Mouse (Mus musculus) inflammation-experienced regulatory T-cells, adult 6 months (primary cell): Measurements from ENCODE around the gene Cldn34c1. TPM values are rescaled to one million over a fixed set of nuclear protein-coding genes. Genes with fewer than 3 reads are reported as not detected.
"Not testable (repeated sequence)": the region's sequence is repeated elsewhere in the genome, so short reads cannot be mapped to it uniquely, and the experiment has no call there.

Source experiments
- ATAC-seq: one replicate; pipeline ENCODE4 v1.8.0; 2017
- polyA plus RNA-seq, 3 experiments: library from polyadenylated mRNA; unstranded; fragments of 100-300 nt; shearing (Covaris generic); gene quantifications; one replicate each; pipeline ENCODE4 v1.2.1; 2017

Cldn34c1 gene
- 1 to 10 TPM in 1 of 3 experiments, under 1 TPM in 2; 0.68 to 3.1 (median 0.99) TPM for polyA plus RNA-seq

DNA sequence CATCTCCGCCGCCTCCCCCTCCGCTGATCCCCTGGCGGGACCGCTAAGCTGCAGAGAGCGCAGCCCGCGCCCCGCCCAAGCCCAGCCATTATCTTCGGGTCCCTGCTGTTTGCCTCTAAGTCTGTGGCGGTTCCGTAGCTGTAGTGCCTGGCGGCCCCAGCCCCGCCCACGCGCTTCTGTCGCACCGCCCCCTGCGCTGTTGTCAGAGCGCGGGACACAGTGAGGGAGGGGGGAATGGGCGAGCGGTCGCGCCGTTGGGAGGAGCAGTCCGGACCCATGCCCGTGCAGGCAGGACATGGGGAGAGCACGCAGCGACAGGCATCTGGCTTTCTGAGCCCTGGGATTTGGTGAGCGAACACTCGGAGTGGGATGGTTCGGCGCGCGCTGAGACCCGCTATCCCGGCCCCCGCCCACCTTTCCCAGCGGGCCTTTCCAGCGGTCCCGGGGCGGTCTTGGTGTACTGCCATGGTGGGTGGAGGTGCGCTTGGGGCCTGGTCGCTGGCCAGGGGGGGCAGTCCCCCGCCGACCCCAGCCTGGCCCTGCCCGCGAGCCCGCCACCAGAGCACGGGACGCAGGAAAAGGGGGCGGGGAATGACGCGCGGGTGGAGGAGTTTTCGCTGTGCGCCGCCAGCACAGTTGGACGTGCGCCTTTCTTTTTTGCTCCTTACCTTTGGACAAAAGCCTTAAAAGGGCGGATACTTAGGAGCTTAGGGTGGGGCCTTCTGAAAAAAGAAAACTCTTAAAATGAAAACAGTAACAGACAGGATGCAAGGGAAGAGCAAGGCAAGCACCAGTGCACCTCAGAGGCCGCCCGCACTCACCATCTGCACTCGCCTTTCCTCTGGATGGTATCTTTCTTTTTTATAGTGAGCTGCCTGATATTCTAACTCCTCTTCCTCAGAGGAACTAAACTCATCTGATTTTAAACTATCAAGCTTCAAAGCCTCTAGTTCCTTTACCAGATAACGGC, at the start of gene Cldn34c1:
TSS of gene Cldn34c1 (plus strand) at position 205 of the 970 bp plus-strand sequence.
- ATAC-seq = peak; percentile 89

DNA sequence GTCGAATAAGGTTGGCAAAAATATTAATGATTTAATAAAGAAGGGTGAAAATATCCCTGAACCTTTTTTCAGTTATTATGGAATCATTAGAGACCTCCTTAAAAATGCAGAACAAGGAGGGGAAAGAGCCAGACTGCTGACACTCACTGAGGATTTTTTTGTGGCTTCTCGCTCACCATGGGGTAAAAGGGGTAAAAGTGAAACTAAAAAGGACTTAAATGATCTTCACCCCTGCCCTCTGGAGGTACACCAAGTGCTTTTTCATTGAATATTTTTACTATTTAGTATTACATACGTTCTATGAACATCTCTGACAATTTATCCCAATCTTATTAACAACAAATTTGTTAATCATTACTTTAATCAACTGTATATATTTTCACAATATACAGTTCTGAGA, 15.9 kb upstream of the Cldn34c1 start:
- no peak for ATAC-seq

DNA sequence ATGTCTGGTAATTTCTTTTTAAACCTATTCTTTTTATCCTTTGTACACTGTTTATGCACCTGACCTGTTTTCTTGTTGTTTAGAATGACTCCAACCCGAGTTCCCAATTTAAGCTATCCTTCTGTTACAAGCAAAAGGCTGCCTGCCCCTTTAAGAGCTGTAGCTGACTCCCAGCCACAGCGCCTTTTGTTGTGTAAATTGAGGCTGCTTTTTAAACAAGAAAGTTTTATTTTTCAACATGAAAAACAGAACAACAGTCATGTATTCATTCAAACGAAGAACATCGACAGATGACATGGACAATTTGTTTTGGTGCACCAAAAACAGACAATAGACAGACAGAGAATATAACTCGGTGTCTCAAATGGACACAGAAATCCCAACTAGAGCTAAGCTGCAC, 489 bp upstream of the Cldn34c1 start:
- ATAC-seq = peak; percentile 19

DNA sequence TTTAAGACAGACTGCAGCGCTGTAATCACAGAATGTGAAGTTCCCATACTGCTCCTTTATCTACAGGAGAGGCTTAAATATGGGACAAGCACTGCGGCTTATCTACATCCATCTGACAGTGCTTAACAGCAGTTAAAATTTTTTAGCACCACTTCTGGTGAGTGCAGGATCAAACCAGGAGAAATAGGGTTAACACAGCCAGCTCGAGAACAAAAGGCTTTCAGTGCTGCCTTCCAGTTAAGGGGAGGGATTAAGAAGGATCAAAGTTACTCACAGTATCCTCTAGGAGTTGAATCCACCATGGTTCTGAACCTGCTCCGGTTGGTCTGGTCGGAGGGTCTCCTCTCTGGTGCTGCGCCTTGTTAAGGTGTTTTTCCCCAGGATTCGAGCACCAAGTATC, 1.4 kb downstream of the Cldn34c1 start:
- ATAC-seq = not testable (repeated sequence)

DNA sequence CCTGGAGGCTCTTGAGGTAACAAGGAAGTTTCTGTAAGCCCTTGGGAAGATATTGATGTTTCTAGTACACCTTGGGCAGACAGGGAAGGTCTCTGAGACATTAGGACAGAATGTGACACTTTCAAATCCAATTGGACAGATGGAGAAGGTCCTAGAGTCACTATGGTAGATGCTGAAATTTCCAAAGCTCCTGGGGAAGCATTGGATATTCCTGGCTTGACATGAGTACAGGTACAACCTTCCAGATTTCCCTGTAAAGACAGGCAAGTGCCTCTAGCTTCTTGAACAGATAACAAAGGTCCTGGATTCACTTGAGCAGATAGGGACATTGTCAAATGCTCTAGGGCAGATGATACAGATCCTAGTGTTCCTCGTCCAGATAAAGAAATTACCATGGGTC, 119.1 kb downstream of the Cldn34c1 start, which contains the start of gene Srsx:
TSS of gene Srsx (minus strand) at position 101 of the 400 bp plus-strand sequence.
- ATAC-seq = not testable (repeated sequence)

Other genes starting within 250 kb of the Cldn34c1 start
- not detected for gene Gm17521, start 73.8 kb upstream of the Cldn34c1 start, polyA plus RNA-seq
- not detected for gene Srsx, start 119.0 kb downstream of the Cldn34c1 start, polyA plus RNA-seq
- not detected for gene Gm17577, start 143.4 kb downstream of the Cldn34c1 start, polyA plus RNA-seq